Mouse (Mus musculus) R1 (cell line): ENCODE data around the gene Ahsg.

Experiments
- DNase-seq: peaks from one replicate; pipeline ENCODE4 v3.0.0-alpha.2; 2018; ENCODE audit warnings: low read depth, low spot score

The Ahsg gene

DNA sequence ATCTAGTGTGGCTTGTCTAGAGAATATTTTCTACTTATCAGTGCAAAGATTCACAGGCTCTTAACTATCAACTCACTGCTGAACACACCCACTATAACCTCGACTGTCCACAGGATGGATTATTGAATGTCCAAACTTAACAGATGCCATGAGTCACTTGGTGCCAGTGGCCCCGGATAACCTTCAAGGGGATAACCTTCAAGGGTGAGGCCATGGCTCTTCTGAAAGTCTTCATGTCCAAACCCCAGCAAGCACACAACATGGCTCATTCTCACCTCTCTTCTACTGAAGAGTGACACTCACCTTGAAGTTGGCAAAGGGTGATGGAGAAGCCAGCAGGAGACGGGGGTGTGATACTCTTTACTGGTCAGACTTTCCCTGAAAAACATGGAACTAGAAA, 4.4 kb upstream of the Ahsg start:
- DNase-seq, result no peak

- no peak for DNase-seq
Measured at GRCm38 (mm10) chr16:22888835-22889234, 2.2 kb upstream of the Ahsg start.

DNA sequence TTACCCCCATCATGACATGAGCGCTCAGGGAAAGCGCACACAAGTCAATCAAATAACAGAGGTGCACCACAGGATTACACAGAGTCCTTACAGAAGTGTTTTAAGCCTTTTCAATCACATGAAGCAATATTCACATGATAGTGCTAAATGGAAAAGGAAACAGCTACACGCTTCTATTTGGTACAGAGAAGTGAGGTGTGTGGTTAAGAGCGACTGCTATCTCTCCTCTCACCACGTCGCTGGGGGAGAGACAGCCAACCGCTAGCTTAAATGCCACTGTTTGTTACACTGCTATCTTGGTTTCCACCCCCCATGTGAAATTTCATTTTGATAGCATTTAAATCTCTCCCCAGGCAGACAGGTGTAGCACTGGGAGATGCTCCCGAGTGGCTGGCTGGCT, 1.4 kb upstream of the Ahsg start:
- no peak for DNase-seq

DNA sequence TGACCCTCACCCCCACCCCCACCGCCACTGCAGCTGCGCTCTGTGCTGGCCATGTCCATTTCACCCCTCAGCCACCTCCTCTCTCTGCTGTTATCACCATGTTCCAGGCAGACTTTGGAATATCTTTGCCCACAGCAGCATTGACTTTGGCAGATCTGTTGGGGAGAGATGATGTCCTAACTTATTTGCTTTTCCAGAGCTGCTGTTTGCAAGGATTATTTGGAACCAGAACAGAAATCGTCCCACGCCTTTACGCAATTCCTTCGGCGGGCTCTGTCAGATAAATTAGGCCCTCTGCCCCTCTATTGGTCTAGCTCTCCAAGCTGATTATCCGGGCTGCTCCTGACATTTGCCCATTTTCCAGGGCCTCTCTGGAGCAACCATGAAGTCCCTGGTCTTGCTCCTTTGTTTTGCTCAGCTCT, 667 bp downstream of the Ahsg start:
- DNase-seq, result no peak

DNA sequence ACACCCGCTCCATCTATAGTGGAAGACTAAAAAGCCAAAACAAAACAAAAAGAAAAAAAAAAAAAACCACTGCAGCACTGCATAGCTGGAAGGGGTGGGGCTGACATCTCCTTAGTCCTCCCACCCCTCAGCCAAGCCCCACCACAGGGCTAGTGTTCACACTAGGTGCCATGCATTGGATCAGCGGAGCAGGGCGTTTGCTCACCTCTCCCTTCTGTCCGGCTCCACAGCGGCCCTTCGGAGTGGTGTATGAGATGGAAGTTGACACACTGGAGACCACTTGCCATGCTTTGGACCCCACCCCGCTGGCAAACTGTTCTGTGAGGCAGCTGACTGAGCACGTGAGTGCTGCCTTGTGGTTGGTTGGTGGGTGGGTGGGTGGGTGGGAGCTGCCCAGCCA, 3.0 kb downstream of the Ahsg start:
- peak; percentile 75 for DNase-seq

DNA sequence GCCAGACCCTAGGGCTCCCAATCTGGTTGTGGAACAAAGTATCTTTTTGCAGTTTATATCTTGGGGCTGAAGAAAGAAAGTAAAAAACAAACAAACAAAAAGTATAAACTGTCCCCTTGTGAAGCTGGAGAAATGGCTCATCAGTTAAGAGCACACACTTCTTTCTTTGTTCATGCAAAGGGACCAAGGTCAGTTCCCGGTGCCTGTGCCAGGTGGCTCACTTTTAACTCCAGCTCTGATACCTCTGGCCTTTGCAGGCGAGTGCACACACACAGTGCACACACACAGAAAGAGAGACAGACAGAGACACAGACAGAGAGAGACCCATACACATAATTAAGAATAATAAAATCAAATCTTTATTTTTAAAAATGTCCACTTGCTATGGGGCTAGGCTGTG, 5.5 kb downstream of the Ahsg start:
- no peak for DNase-seq

DNA sequence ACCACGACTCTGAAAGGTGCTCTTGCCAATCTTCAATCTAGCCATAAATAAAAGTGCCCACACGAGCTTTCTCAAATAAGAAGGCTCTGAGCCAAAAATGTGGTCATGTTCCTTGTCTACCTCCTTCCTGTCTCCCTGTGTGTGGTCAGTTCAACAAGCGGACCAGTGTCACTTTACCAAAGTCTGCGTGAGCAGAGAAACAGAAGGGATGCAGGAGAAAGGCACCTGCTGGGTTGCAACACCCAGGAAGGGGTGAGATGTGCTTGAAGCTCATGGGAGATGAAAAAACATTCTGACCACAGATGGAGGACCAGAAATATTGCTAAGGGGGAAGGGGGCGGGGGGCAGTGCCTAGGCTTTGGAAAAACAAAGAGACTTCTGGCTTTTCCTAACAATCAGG, 8.3 kb downstream of the Ahsg start:
- no peak for DNase-seq

DNA sequence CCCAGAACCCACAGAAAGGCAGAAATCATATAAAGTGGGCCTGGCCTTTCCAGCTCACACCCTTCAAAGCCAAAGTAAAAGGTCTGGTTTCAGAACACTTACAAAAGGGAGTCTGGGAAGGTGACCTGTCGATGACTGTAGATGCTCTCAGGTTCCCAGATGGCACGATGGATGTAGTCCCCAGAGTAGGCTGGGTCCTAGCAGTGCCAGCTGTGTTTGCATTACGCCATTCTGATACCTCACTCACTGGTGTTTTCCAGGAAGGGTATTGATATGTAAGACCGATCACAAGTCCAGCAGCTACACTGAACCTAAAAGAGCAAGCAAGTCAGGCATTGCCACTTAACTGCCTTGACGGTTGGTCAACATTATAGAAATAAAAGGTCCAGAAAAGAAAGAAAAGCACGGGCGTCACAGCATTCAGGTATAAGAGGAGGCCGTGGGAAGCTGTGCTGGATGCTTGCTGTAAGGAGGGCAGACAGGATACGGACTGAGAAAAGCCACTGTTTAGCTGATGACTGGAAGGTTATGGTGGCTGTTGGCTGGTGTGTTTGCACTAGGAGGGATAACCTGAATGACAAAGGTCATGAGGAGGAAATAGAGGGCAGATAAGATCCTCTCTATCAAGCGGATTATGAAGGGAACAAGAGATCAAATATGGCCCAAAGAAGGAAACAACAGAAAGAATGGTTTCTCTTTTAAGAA, 8.9 kb downstream of the Ahsg start:
- no peak for DNase-seq

- DNase-seq, result no peak
Measured at GRCm38 (mm10) chr16:22901326-22901725, 10.2 kb downstream of the Ahsg start.

DNA sequence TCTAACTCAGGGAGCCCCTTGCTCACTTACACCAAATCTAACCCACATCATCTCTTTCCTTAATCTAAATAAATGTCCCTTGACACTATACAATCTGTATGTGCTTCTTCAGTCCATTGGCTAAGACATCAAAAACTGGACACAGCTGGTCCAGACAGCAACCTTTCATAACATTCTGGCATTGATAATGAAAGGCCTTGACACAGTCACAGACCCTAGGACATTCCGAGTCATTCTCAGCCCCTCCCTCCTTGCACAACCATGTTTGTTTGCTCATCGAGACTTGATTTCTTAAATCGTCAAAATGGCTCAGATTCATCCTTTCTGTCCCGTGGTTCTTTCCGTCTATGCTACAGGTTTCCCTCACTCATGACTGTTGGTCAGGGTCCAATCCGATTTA, 18.2 kb downstream of the Ahsg start:
- no peak for DNase-seq

GRCm38 (mm10) chr16:22911986-22912385, 20.9 kb downstream of the Ahsg start:
- DNase-seq, result no peak

GRCm38 (mm10) chr16:22912886-22913285, 21.8 kb downstream of the Ahsg start:
- no peak for DNase-seq

GRCm38 (mm10) chr16:22914276-22914675, 23.2 kb downstream of the Ahsg start:
- no peak for DNase-seq

- DNase-seq, result peak; percentile 23
Measured at GRCm38 (mm10) chr16:22918034-22918433, 27.0 kb downstream of the Ahsg start, which contains the start of gene Fetub. Gene Fetub, plus strand, starts transcription at chr16:22918334.

DNA sequence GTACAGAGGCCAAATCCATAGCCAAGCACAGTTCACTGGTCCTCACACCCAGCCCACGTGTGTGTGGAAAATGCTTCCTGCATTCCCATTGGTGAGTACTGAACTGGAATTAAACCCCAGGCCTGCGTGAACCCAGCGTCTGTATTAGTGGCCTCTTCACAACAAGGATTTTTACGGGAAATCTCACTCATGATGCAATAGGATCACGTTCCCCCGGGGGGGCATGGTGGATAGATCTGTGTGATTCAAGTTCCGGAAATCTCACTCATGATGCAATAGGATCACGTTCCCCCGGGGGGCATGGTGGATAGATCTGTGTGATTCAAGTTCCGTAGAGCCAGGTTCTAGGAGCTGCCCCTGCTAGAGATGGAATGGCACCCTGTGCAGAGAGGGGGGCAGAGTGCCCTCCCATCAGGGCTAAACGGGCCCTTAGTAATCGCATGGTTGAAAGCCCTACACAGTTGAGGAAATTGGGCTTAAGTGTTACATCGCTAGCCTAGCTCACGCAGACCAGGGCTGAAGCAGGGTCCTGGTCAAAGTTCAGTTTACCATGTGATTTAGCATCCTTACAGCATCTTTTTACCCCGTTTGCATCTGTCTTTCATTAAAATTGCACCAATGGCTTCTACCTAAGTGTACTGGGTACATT, 27.7 kb downstream of the Ahsg start:
- DNase-seq, result peak; percentile 40

DNA sequence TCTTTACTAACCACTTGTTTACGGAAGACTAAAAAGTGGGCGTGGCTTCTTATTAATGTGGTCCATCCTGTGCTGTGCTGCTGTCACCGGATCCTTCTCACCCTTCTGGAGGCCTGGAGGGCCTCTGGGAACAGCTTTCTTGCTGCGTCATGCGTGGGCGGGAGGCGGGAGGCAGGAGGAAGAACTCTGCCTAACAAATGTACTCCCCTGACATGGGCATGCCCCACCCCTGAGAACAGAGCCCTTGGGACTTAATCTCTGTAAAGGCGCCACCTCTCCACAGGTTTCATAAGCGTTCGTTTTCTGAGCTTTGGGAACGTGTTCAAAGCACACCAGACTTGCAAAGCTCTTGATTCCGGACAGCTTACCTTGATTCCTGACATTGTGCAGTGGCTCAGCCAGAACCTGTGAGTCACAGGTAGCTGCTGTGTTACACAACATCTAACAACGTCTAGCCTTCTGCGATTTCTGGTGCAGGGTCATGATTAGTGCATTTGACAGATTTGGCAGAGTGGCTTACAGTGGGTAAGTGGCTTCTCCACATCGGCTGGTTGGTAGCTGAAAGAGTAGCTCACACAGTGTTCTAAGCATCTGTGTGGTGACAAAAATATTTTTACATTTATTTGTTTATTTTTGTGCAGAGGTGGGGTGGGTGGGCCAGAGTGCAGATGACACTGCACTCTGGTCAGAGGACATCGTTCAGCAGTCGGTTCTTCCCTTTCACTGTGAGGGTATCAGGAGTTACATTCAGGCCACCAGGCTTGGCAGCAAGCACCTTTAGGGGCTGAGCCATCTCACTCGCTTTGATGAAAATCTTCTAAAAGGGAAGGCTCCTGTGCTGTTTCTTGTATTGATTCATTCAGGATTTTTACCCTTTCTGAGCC, 29.1 kb downstream of the Ahsg start:
- DNase-seq, result peak; percentile 94

- DNase-seq, result no peak
Measured at GRCm38 (mm10) chr16:22921761-22922160, 30.7 kb downstream of the Ahsg start.

- no peak for DNase-seq
Measured at GRCm38 (mm10) chr16:22922433-22922832, 31.4 kb downstream of the Ahsg start.

DNA sequence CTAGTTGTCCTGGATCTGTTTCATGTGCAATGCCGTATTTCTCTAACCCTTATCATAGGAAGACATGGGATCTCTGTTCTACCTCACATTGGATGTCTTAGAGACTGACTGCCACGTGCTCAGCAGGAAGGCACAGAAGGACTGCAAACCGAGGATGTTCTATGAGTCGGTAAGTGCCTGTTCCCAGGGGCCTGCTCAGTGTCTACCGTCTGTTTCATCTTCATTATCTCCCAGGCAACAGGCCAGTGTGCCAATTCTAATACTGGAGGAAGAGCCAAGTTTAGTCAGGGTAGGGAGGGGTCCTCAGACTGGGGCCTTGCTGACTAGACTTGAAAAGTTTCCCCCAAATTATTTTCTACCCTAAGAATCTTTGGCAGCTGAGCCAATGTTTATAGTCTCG, 38.5 kb downstream of the Ahsg start:
- no peak for DNase-seq

GRCm38 (mm10) chr16:22931431-22932200, 40.5 kb downstream of the Ahsg start:
- peak; percentile 90 for DNase-seq

DNA sequence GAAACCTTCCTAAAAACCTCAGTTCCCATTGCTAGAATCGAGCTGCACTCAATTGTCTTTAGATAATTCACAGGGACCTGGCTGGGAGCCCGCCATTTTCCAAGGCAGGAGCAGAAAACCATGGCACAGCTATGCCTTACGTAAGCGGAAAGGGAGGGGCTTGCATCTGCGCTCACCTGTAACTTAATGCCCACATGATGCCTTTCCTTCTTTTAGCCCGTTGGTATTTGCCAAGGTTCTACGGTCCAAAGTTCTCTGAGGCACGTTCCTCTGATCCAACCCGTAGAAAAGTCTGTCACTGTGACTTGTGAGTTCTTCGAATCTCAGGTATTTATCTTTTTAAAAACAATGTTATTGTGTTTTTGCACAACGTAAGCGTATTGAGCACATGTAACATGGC, 46.6 kb downstream of the Ahsg start:
- no peak for DNase-seq

GRCm38 (mm10) chr16:22938541-22938940, 47.5 kb downstream of the Ahsg start:
- no peak for DNase-seq
